Mouse (Mus musculus): ENCODE measurements around the gene Nudt11. TPM values are rescaled to one million over a fixed set of nuclear protein-coding genes. Genes with fewer than 3 reads are reported as not detected.

Nudt11 gene
- not detected for polyA plus RNA-seq (2012; fragmentation: generic; extraction: Trizol)

DNA sequence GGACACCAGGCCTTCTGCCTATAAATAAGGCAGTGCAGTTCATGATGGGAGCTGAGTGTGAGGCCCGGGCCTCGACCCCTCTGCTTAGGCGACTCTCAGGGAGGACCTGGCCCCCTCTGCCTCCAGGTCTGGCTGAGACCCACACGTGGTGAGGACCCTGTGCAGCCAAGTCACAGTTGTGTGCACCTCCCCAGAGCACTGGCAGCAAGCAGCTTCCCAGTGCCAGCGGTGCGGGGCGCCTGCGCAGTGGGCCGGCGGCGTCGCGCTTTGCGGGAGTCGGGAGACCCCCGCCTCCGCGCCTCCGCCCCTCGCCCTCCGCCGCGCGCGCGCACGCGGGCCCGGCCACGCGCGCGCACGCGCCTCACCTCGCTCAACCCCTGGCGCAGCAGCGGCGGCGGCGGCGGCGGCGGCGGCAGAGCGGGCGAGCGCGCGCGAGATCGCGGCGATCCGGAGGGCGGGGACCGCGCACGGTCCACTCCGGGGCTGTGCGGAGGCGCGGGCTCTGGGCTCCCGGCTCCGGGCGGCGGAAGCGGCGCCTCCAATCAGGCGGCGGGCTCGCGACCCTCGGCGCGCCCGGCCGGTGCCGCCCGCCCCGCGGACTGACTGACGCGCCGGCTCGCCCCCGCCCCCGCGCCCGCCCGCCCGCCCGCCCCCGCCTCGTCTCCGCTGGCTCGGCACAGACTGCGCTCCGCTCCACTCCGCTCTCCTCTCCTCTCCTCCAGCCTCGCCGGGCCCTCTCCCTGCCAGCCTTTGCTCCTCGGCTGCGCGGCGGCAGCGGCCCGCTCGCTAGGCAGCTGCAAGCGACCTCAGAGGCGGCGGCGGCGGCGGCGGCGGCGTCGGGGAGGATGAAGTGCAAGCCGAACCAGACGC is at the start of gene Nudt11:
Gene Nudt11 (plus strand): TSS at position 388 of the 870 bp plus-strand sequence.

GRCm38 (mm10) chrX:6082954-6083680 is 35.9 kb downstream of the Nudt11 start, which contains the start of gene AU022751:
Gene AU022751 (minus strand): TSS chrX:6083419.

Other genes with a start within 250 kb of the Nudt11 start
- not detected for gene AU022751, start 36.0 kb downstream of the Nudt11 start, polyA plus RNA-seq (2012; fragmentation: generic; extraction: Trizol)
- gene Nudt10, start 125.6 kb downstream of the Nudt11 start, polyA plus RNA-seq (2012; fragmentation: generic; extraction: Trizol) = not detected

Measured in C3H10T1/2 (cell line).